Mouse (Mus musculus): ENCODE data around the gene Gm2035.
"Not testable (repeated sequence)": the region's sequence is repeated elsewhere in the genome, so short reads cannot be mapped to it uniquely, and the experiment has no call there.

Gene Gm2035

DNA sequence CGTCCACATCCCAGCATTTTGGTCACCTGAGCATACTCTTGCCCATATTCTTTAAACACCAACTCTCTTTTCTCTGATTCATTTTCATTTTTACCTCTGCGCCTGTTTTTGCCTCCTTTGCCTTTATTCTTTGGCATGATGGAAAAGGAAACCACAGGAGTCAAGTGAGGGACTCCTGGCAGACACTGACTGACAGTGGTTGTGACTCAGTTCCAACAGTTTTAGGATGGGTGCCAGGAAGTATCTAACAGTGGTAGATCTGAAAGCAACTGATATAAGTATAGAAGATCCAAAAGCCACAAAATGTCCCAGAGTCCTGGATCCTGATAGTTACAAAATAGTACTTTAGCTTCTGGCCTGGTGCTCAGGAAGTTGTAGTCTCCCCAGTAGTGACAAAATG lies at the start of gene Gm2035:
Gene Gm2035, minus strand, starts transcription at position 137 of the 400 bp plus-strand sequence.
- DNase-seq (ENCODE audit: inconsistent age in 2 of 2, low spot score in 1 of 2): not testable (repeated sequence)

DNA sequence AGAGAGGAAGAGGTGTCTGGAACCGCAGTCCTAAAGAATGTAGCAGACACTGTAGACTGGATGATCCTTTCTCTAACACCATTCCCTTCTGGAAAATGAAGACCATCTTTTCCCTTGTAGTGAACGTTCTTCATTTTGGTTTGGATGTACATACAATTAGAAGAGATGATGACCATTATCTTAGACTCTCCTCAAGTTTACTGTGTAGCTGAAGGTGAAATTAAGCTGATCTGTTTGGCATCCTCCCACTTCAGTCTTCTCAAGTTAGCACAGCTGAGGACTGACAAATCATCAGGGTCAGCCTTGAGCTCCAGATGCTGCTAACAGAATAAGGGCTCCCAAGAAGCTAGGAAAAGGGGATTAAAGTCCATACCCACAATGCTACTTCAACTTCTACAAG lies 34.1 kb upstream of the Gm2035 start, which contains the start of gene Gm2042:
Gene Gm2042, plus strand, starts transcription at position 301 of the 400 bp plus-strand sequence.
- DNase-seq (ENCODE audit: inconsistent age in 2 of 2, low spot score in 1 of 2): not testable (repeated sequence)

DNA sequence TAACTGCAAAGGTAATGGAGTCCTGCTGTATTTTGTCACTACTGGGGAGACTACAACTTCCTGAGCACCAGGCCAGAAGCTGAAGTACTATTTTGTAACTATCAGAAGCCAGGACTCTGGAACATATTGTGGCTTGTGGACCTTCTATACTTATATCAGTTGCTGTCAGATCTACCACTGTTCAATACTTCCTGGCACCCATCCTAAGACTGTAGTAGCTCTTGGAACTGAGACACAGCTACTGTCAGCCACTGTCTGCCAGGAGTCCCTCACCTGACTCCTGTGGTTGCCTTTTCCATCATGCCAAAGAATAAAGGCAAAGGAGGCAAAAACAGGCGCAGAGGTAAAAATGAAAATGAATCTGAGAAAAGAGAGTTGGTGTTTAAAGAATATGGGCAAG lies 24.6 kb downstream of the Gm2035 start, which contains the start of gene Gm2022:
Gene Gm2022, plus strand, starts transcription at position 301 of the 400 bp plus-strand sequence.
- not testable (repeated sequence) for DNase-seq (ENCODE audit: inconsistent age in 2 of 2, low spot score in 1 of 2)

DNA sequence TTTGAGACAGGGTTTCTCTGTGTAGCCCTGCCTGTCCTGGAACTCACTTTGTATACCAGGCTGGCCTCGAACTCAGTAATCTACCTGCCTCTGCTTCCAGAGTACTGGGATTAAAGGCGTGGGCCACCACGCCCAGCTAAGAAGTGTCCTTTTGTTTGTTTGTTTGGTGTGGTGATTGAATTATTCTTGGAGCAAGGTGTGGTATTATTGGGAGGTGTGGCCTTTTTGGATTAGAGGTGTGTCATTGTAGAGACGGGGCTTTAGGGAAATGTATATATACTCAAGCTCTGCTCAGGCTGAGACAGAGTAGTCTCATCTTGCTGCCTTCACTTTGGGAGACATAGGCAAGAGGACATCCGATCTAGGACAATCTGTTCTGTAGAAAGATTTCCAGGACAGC lies 45.9 kb downstream of the Gm2035 start, which contains the start of gene Gm2016:
Gene Gm2016, plus strand, starts transcription at position 301 of the 400 bp plus-strand sequence.
- DNase-seq (ENCODE audit: inconsistent age in 2 of 2, low spot score in 1 of 2): not testable (repeated sequence)

Data from adrenal gland, adult (tissue).